Mouse (Mus musculus) hindbrain, postnatal 0 days (tissue): ENCODE measurements at regions not wholly inside any gene's neighbourhood (a gene's known extent, or its start where the extent isn't known, plus 50 kb on each side); places are given as distances from the start of the nearest gene placed in this dataset.
A peak's percentile ranks its signal among the peaks of the same experiment; 100 is the strongest.

Experiments
- ATAC-seq: fragments of 200-750 bp; cut with Nextera tagmentation; 2 replicates; pipeline ENCODE4 v1.8.0; 2017; ENCODE audit warnings: mild to moderate bottlenecking, moderate TSS enrichment, moderate library complexity
- DNase-seq: peaks from one replicate; pipeline ENCODE4 v3.0.0-alpha.2; 2015; ENCODE audit warnings: low spot score
- H3K27ac ChIP-seq: fragments of 300-500 bp; sonication (generic); 2 replicates; pipeline ENCODE4 v1.5.1; 2014; ENCODE audit warnings: mild to moderate bottlenecking
- H3K27me3 ChIP-seq: fragments of 300-500 bp; sonication (generic); 2 replicates; pipeline ENCODE4 v1.6.1; 2014; ENCODE audit warnings: low read length, mixed read lengths; ENCODE audit not compliant: insufficient read depth
- H3K36me3 ChIP-seq: fragments of 300-500 bp; sonication (generic); 2 replicates; pipeline ENCODE4 v1.6.1; 2014; ENCODE audit warnings: low read length, mixed read lengths; ENCODE audit not compliant: insufficient read depth
- H3K4me1 ChIP-seq: fragments of 300-500 bp; sonication (generic); 2 replicates; pipeline ENCODE4 v1.6.1; 2014; ENCODE audit warnings: antibody characterized with exemption, low read length, mixed read lengths; ENCODE audit not compliant: insufficient read depth
- H3K4me2 ChIP-seq: fragments of 300-500 bp; sonication (generic); 2 replicates; pipeline ENCODE4 v1.6.1; 2014; ENCODE audit warnings: low read depth, mild to moderate bottlenecking, low read length, moderate library complexity, mixed read lengths
- H3K4me3 ChIP-seq: fragments of 300-500 bp; sonication (generic); 2 replicates; pipeline ENCODE4 v1.5.1; 2014; ENCODE audit warnings: low read length
- H3K9ac ChIP-seq: fragments of 300-500 bp; sonication (generic); replicated peaks from 2 replicates; pipeline ENCODE4 v1.6.1; 2014; ENCODE audit warnings: mild to moderate bottlenecking, low read length, moderate library complexity, mixed read lengths
- H3K9me3 ChIP-seq: fragments of 300-500 bp; sonication (generic); 2 replicates; pipeline ENCODE4 v1.6.1; 2016; ENCODE audit warnings: low read length, mixed read lengths
- CTCF ChIP-seq: IDR thresholded peaks from 2 replicates; pipeline ENCODE4 v1.5.1; 2016; ENCODE audit warnings: antibody characterized with exemption, control low read depth, low read depth
- WGBS: fragments of 180-500 bp; shearing (Covaris S2); extraction: QIAGEN DNeasy Blood & Tissue Kit; methylation state at CpG from one replicate; pipeline ENCODE4 v1.1.7; 2014; 5-methylcytosine and 5-hydroxymethylcytosine counted together

DNA sequence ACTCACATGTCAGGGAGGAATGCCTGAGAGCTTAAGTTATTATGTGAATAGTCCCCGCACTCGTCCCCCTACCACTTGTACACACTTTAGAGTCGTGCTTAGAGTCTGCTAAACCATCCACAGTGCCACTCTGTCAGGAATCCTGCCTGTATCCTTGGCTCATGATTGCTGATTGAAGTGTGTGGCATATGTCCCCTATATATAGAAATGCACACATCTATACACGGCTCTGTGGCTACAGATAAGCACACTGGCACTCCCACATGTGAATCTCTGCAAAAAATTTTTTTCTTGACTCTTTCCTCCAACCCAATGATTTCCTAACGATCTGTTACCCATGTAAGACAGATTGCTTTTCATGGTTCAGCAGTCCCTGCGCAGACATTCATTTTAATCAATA, 155.7 kb upstream of the Opcml start:
- Histone ChIP-seq H3K9ac (no peak overlapping the region), H3K9me3 (no peaks in the 10 kb centered on the region), H3K36me3 (no peaks in the 10 kb centered on the region), H3K27ac (no peak overlapping the region), H3K4me3 (no peak overlapping the region), H3K4me2 (no peak overlapping the region), H3K4me1 (no peaks in the 10 kb centered on the region), H3K27me3 (no peaks in the 10 kb centered on the region)
- ATAC-seq (no peak), DNase-seq (no peak)
- WGBS: 72% methylated on average over 6 of the region's 6 CpGs
- no peak for TF ChIP-seq CTCF

DNA sequence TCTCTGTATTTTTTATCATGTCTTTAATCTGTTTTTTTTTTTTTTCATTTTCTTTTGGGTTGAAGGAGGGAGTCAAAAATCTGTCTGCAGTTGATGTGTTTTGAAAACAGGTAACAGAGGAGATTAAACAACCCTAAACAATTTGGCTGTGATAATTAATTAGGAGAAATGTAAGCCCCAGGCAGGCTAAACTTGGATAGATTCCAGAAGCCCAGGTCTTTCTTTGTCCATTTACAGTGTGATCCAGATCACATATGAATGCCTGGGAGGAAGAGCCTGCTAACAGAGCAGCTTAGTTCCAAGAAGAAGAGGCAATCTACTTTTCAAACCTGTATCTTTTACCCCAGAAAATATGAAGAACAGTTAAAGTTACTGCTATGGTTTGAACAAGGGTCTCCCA, 150.0 kb upstream of the Opcml start:
- Histone ChIP-seq H3K4me2 (no peak overlapping the region), H3K27ac (no peak overlapping the region), H3K4me3 (no peak overlapping the region), H3K4me1 (no peaks in the 10 kb centered on the region), H3K27me3 (no peaks in the 10 kb centered on the region), H3K9me3 (no peaks in the 10 kb centered on the region), H3K36me3 (no peaks in the 10 kb centered on the region), H3K9ac (no peak overlapping the region)
- no peak for TF ChIP-seq CTCF
- DNase-seq: peak; percentile 35
- no peak for ATAC-seq

DNA sequence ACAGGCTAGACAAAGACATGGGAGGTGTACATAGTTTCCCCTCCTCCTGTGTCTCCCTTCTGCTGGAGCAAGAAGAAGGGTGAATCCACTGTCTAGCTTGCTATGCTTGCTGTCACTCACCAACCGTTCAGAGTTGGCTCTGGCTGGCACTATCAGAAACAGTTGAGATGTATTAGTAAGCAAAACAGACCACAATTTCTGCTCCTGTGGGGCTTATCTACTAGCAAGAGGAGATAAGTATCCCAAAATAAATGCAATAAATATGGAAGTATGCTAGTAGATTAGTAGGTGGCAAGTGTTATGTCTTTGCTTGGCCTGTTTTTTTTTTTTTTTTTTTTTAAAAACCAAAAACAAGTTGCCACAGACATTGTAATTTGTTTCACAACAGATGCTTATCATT, 147.3 kb upstream of the Opcml start:
- no peak overlapping the region for H3K4me2 ChIP-seq
- TF ChIP-seq CTCF: no peak
- WGBS: 33% methylated on average over 1 of the region's 1 CpGs
- H3K36me3 ChIP-seq: no peaks in the 10 kb centered on the region
- H3K9me3 ChIP-seq: no peaks in the 10 kb centered on the region
- H3K27ac ChIP-seq: no peak overlapping the region
- no peak overlapping the region for H3K9ac ChIP-seq
- H3K4me3 ChIP-seq: no peak overlapping the region
- H3K27me3 ChIP-seq: no peaks in the 10 kb centered on the region
- no peaks in the 10 kb centered on the region for H3K4me1 ChIP-seq
- no peak for DNase-seq
- no peak for ATAC-seq

DNA sequence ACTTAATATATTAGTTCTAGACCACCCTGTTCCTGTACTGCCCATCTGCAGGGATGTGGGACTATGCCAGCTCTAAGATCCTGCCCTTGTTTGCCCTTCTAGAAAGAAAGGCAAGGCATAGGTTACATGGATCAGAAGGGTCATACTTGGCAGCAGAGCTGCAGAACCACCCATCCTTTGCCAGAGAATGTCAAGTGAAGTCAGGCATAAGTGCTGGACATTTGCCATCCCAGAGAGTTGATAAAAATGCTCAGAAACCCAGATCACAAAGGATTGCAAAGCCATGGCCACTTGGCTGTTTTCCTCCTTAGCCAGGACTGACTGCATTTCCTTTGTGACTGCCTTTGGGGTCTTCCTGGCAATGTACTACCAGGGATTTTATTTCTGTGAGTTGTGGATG, 146.7 kb upstream of the Opcml start:
- Histone ChIP-seq H3K4me1 (no peaks in the 10 kb centered on the region), H3K9me3 (no peaks in the 10 kb centered on the region), H3K9ac (no peak overlapping the region), H3K36me3 (no peaks in the 10 kb centered on the region), H3K4me2 (no peak overlapping the region), H3K4me3 (no peak overlapping the region), H3K27me3 (no peaks in the 10 kb centered on the region), H3K27ac (no peak overlapping the region)
- TF ChIP-seq CTCF: no peak
- ATAC-seq (no peak), DNase-seq (peak; percentile 64)

DNA sequence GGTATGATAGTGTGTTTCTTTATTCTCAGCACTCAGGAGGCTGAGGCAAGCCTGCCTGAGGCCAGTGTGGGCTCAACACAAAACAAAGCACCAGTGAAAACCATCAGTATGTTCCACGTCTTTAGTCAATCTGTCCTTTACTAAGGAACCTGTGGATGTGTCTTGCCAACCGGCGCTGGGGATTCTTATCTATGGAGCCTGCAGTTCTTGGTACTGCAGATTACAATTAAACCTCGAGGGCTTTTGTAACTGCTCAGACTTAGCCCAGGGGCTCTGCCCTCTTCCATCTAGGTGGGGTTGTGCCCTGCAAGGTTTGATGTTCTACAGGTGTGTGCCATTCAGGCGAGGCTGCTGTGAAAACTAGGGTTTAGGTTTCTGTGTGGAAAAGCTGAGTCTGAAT, 145.1 kb upstream of the Opcml start:
- Histone ChIP-seq H3K9ac (no peak overlapping the region), H3K36me3 (no peaks in the 10 kb centered on the region), H3K4me2 (no peak overlapping the region), H3K27me3 (no peaks in the 10 kb centered on the region), H3K9me3 (no peaks in the 10 kb centered on the region), H3K4me1 (no peaks in the 10 kb centered on the region), H3K27ac (no peak overlapping the region), H3K4me3 (no peak overlapping the region)
- TF ChIP-seq CTCF: no peak
- DNase-seq: no peak
- WGBS: 90% methylated on average over 5 of the region's 5 CpGs
- ATAC-seq: no peak

DNA sequence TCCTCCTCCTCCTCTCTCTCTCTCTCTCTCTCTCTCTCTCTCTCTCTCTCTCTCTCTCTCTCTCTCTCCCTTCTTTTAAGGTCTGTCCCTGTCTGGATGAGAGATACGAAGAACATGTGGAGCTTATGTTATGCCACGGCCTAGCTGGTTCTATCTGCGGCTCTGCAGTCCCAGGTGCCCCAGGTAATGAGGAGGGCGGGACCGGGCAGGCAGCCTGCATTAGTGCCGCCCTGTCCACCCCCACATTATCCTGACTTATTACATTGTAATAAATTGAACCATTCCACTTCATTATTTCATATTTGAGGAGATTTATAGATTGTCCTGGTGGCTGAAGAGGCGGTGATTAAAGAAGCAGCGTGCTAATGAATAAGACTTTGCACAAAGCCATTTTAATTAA, 144.5 kb upstream of the Opcml start:
- ATAC-seq (no peak), DNase-seq (no peak)
- Histone ChIP-seq H3K4me2 (no peak overlapping the region), H3K27me3 (no peaks in the 10 kb centered on the region), H3K9ac (no peak overlapping the region), H3K4me3 (no peak overlapping the region), H3K27ac (no peak overlapping the region), H3K9me3 (no peaks in the 10 kb centered on the region), H3K36me3 (no peaks in the 10 kb centered on the region), H3K4me1 (no peaks in the 10 kb centered on the region)
- 79% methylated on average over 8 of the region's 8 CpGs for WGBS
- no peak for TF ChIP-seq CTCF

DNA sequence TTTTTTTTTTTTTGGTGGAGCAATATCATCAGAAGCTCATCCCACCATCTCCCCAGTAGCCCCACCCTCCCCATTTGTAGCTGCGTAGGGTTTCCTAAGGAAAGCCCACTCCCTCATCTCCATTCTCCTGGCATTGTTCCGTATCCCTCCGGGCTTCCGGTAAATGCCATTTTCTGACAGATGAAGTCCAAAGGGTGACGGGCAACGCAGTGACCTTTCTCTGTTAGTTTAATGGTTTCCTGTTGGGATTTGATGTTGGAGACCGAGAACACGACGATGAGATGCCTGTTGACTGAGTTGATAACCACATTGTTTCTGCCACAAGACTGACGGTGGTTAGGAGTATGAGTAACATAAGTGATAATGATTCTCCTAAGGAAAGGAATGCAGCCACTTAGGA, 143.6 kb upstream of the Opcml start:
- Histone ChIP-seq H3K27me3 (no peaks in the 10 kb centered on the region), H3K9ac (no peak overlapping the region), H3K4me1 (no peaks in the 10 kb centered on the region), H3K27ac (no peak overlapping the region), H3K4me3 (no peak overlapping the region), H3K36me3 (no peaks in the 10 kb centered on the region), H3K4me2 (no peak overlapping the region), H3K9me3 (no peaks in the 10 kb centered on the region)
- no peak for TF ChIP-seq CTCF
- no peak for DNase-seq
- 55% methylated on average over 10 of the region's 10 CpGs for WGBS
- ATAC-seq: no peak

DNA sequence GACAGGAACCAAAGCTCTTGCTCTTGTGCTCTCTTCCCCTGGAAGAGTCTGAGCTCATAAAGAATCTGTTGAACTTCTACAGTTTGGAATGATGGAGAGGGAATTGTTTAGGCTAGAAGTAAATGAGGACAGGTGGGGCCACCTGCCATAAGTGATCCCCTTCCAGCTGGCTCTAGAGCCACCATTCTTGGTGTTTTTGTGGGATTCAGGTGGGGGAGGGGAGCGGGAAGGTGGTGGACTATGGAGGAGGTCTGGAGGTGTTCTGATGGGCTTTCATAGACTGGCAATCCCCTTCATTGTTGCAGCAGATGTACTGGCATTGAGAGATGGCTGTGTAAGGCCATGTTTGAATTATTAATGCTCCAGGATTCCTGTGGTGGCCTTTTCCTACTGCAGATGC, 132.6 kb upstream of the Opcml start:
- no peaks in the 10 kb centered on the region for H3K4me1 ChIP-seq
- no peaks in the 10 kb centered on the region for H3K36me3 ChIP-seq
- H3K4me3 ChIP-seq: no peak overlapping the region
- H3K9me3 ChIP-seq: no peaks in the 10 kb centered on the region
- H3K9ac ChIP-seq: no peak overlapping the region
- H3K4me2 ChIP-seq: no peak overlapping the region
- ATAC-seq: no peak
- no peaks in the 10 kb centered on the region for H3K27me3 ChIP-seq
- no peak overlapping the region for H3K27ac ChIP-seq
- WGBS: 90% methylated on average over 1 of the region's 1 CpGs
- no peak for DNase-seq
- TF ChIP-seq CTCF: no peak
